Mouse (Mus musculus) adrenal gland, postnatal 4 days (tissue): ENCODE measurements around the gene Sppl3. TPM values are rescaled to one million over a fixed set of nuclear protein-coding genes. Genes with fewer than 3 reads are reported as not detected.
A peak's percentile ranks its signal among the peaks of the same experiment; 100 is the strongest.

Experiments
- DNase-seq, 2 experiments: peaks; one replicate each; pipeline ENCODE4 v3.0.0; 2021 to 2022; ENCODE audit warnings: low spot score in 2 of 2, mixed read lengths in 2 of 2
- total RNA-seq, 2 experiments: library from RNA; stranded (reverse); gene quantifications; 2 replicates each; pipeline ENCODE4 v1.2.3; 2021

Sppl3 gene
- total RNA-seq, 2 experiments from 2014 or later = 91.7 to 92.3 TPM

- DNase-seq = no peak
These were observed 14.5 kb upstream of the Sppl3 start for GRCm38 (mm10) chr5:114996447-114996846.

GRCm38 (mm10) chr5:114997327-114997726, 13.6 kb upstream of the Sppl3 start:
- no peak for DNase-seq

- DNase-seq = no peak
These were observed 10.4 kb upstream of the Sppl3 start for GRCm38 (mm10) chr5:115000503-115000902.

GRCm38 (mm10) chr5:115001464-115001863, 9.5 kb upstream of the Sppl3 start:
- no peak for DNase-seq

- no peak for DNase-seq
These were observed 8.2 kb upstream of the Sppl3 start for GRCm38 (mm10) chr5:115002781-115003180.

- DNase-seq = no peak
These were observed 7.6 kb upstream of the Sppl3 start for GRCm38 (mm10) chr5:115003224-115003873.

- no peak for DNase-seq
These were observed 3.2 kb upstream of the Sppl3 start for GRCm38 (mm10) chr5:115007768-115008167.

- no peak for DNase-seq
These were observed 2.6 kb upstream of the Sppl3 start for GRCm38 (mm10) chr5:115008307-115008706.

- no peak for DNase-seq
These were observed 1.8 kb upstream of the Sppl3 start for GRCm38 (mm10) chr5:115009143-115009542.

GRCm38 (mm10) chr5:115009961-115010360, 976 bp upstream of the Sppl3 start:
- DNase-seq = no peak

- no peak for DNase-seq
These were observed 231 bp downstream of the Sppl3 start for GRCm38 (mm10) chr5:115011217-115011518.

GRCm38 (mm10) chr5:115011519-115012261, 753 bp downstream of the Sppl3 start:
- peak; percentile 27 to 33 for DNase-seq

- DNase-seq = no peak
These were observed 2.5 kb downstream of the Sppl3 start for GRCm38 (mm10) chr5:115013436-115013835.

- DNase-seq = no peak
These were observed 3.6 kb downstream of the Sppl3 start for GRCm38 (mm10) chr5:115014570-115014969.

GRCm38 (mm10) chr5:115015121-115015520, 4.2 kb downstream of the Sppl3 start:
- DNase-seq = no peak

- no peak for DNase-seq
These were observed 7.3 kb downstream of the Sppl3 start for GRCm38 (mm10) chr5:115018270-115018669.

GRCm38 (mm10) chr5:115018813-115019212, 7.9 kb downstream of the Sppl3 start:
- no peak for DNase-seq

GRCm38 (mm10) chr5:115022021-115022420, 11.1 kb downstream of the Sppl3 start:
- no peak for DNase-seq

GRCm38 (mm10) chr5:115026170-115026569, 15.2 kb downstream of the Sppl3 start:
- DNase-seq = no peak

- DNase-seq = no peak
These were observed 16.2 kb downstream of the Sppl3 start for GRCm38 (mm10) chr5:115027109-115027508.

GRCm38 (mm10) chr5:115028920-115029319, 18.0 kb downstream of the Sppl3 start:
- no peak for DNase-seq

GRCm38 (mm10) chr5:115029509-115029908, 18.6 kb downstream of the Sppl3 start:
- no peak for DNase-seq

- no peak for DNase-seq
These were observed 20.6 kb downstream of the Sppl3 start for GRCm38 (mm10) chr5:115031576-115031975.
